Mouse (Mus musculus): ENCODE results near the gene Lin7b.

Lin7b gene

GRCm38 (mm10) chr7:45353041-45353440 is 17.3 kb downstream of the Lin7b start:
- no peak for DNase-seq (ENCODE audit: low spot score in 2 of 2)

- DNase-seq (ENCODE audit: low spot score in 2 of 2), result no peak
Observed at GRCm38 (mm10) chr7:45346905-45347304, 23.5 kb downstream of the Lin7b start.

GRCm38 (mm10) chr7:45343543-45343942 is 26.8 kb downstream of the Lin7b start:
- DNase-seq (ENCODE audit: low spot score in 2 of 2), result no peak

- no peak for DNase-seq (ENCODE audit: low spot score in 2 of 2)
Observed at GRCm38 (mm10) chr7:45342081-45342480, 28.3 kb downstream of the Lin7b start.

GRCm38 (mm10) chr7:45341303-45341702 is 29.1 kb downstream of the Lin7b start:
- DNase-seq (ENCODE audit: low spot score in 2 of 2), result peak; percentile 61 to 62

- DNase-seq (ENCODE audit: low spot score in 2 of 2), result peak; percentile 30 to 33
Observed at GRCm38 (mm10) chr7:45340669-45341068, 29.7 kb downstream of the Lin7b start.

GRCm38 (mm10) chr7:45340066-45340442 is 30.3 kb downstream of the Lin7b start:
- no peak for DNase-seq (ENCODE audit: low spot score in 2 of 2)

- peak; percentile 67 to 84 for DNase-seq (ENCODE audit: low spot score in 2 of 2)
Observed at GRCm38 (mm10) chr7:45339410-45340065, 30.8 kb downstream of the Lin7b start.

- peak; percentile 48 to 71 for DNase-seq (ENCODE audit: low spot score in 2 of 2)
Observed at GRCm38 (mm10) chr7:45338161-45338911, 32.0 kb downstream of the Lin7b start.

- no peak for DNase-seq (ENCODE audit: low spot score in 2 of 2)
Observed at GRCm38 (mm10) chr7:45337469-45337868, 32.9 kb downstream of the Lin7b start.

GRCm38 (mm10) chr7:45336319-45336718 is 34.1 kb downstream of the Lin7b start:
- DNase-seq (ENCODE audit: low spot score in 2 of 2), result no peak

- no peak for DNase-seq (ENCODE audit: low spot score in 2 of 2)
Observed at GRCm38 (mm10) chr7:45335056-45335455, 35.3 kb downstream of the Lin7b start, which contains the start of gene Hrc. Gene Hrc (plus strand): TSS chr7:45335290.

- DNase-seq (ENCODE audit: low spot score in 2 of 2), result no peak
Observed at GRCm38 (mm10) chr7:45334605-45335004, 35.8 kb downstream of the Lin7b start.

GRCm38 (mm10) chr7:45333431-45333982 is 36.9 kb downstream of the Lin7b start, which contains the start of gene Trpm4:
Gene Trpm4 (minus strand): TSS chr7:45333780.
- DNase-seq (ENCODE audit: low spot score in 2 of 2), result peak; percentile 89 to 96

- DNase-seq (ENCODE audit: low spot score in 2 of 2), result peak in 1 of 2 experiments; percentile 29
Observed at GRCm38 (mm10) chr7:45332685-45333425, 37.5 kb downstream of the Lin7b start.

- no peak for DNase-seq (ENCODE audit: low spot score in 2 of 2)
Observed at GRCm38 (mm10) chr7:45331502-45331901, 38.9 kb downstream of the Lin7b start.

GRCm38 (mm10) chr7:45328841-45329475 is 41.4 kb downstream of the Lin7b start:
- no peak for DNase-seq (ENCODE audit: low spot score in 2 of 2)

GRCm38 (mm10) chr7:45325800-45326199 is 44.6 kb downstream of the Lin7b start:
- no peak for DNase-seq (ENCODE audit: low spot score in 2 of 2)

GRCm38 (mm10) chr7:45323069-45323468 is 47.3 kb downstream of the Lin7b start:
- DNase-seq (ENCODE audit: low spot score in 2 of 2), result no peak

GRCm38 (mm10) chr7:45322245-45322644 is 48.1 kb downstream of the Lin7b start:
- DNase-seq (ENCODE audit: low spot score in 2 of 2), result no peak

All from urinary bladder, adult 18-20 months (tissue).